Mouse (Mus musculus) splenic B cell, adult 2 months (primary cell): ENCODE results near the gene Fdx1.

Source experiments
- DNase-seq: peaks from one replicate; pipeline ENCODE4 v3.0.0-alpha.2; 2011; ENCODE audit warnings: low read depth, low spot score
- H3K27me3 ChIP-seq: 2 replicates; pipeline ENCODE4 v1.6.1; 2012; ENCODE audit warnings: mild to moderate bottlenecking, low read length, moderate library complexity, mixed read lengths; ENCODE audit not compliant: control insufficient read depth, poor library complexity, insufficient read depth, severe bottlenecking
- H3K36me3 ChIP-seq: 2 replicates; pipeline ENCODE4 v1.6.1; 2012; ENCODE audit warnings: mild to moderate bottlenecking, low read length, moderate library complexity, mixed read lengths; ENCODE audit not compliant: control insufficient read depth, poor library complexity, insufficient read depth, severe bottlenecking

The Fdx1 gene

GRCm38 (mm10) chr9:51979301-51979700 lies 15.9 kb upstream of the Fdx1 start:
- no peaks in the 10 kb centered on the region for H3K36me3 ChIP-seq
- no peaks in the 10 kb centered on the region for H3K27me3 ChIP-seq
- no peak for DNase-seq

DNA sequence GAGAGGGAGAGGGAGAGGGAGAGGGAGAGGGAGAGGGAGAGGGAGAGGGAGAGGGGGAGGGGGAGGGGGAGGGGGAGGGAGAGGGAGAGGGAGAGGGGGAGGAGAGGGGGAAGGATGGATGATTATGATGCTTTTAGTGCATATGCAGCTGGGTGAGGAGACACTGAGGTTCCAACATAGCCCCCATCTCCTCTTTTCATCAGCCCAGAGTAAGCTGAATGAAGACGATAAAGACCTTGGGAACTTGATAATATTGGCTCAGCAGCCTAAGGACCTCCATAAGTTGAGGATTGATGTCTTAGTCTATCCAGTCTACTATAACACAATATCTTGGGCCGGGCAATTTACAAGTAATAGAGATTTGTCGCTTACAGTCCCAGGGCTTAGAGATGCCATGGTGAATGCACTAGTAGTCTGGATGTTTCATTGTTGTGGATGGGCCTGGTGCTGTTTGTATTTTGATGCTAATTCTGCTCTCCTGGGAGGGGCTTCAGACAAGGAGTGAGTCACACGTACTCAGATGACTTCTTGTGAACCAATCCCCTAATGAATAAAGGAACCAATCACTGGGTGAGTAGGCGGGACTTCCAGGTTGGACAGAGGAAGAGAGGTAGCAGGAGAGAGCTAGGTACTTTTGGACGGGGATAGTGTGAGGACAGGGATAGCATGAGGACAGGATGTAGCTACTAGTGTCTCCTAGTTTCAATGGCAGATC lies 15.3 kb upstream of the Fdx1 start:
- H3K36me3 ChIP-seq, result no peaks in the 10 kb centered on the region
- no peak for DNase-seq

DNA sequence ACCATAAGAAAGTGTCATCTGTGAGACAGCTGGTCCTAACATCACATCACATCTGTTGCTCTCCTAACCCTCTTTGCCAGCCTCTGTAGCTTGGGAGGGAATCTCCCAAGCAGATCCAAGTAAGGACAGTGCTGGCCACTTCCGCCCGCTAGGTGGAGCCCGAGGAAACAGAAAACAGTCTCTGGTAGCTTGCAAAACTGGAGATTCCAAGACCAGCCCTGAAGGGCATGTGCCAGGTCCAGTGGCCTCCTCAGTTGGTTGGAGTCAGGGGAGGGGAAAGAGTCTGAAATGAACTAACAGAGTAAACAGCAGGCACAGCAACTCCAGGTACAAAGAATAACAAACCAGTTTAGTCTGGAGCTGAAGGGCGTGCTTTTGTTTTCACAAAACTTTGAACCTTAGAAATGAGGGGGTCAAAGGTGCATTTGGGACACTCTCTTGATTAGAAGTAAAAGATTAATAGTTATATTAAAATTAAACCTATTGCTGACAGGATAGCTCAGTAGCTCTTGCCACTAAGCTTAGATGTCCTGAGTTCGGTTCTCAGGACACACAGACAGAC lies 14.2 kb upstream of the Fdx1 start:
- Histone ChIP-seq H3K36me3 (no peaks in the 10 kb centered on the region), H3K27me3 (no peaks in the 10 kb centered on the region)
- peak; percentile 73 for DNase-seq

More for the DNA sequence above, 15.3 kb upstream of the Fdx1 start:
- no peaks in the 10 kb centered on the region for H3K27me3 ChIP-seq

GRCm38 (mm10) chr9:51974871-51975270 lies 11.5 kb upstream of the Fdx1 start:
- Histone ChIP-seq H3K36me3 (no peaks in the 10 kb centered on the region), H3K27me3 (no peaks in the 10 kb centered on the region)
- DNase-seq, result no peak

DNA sequence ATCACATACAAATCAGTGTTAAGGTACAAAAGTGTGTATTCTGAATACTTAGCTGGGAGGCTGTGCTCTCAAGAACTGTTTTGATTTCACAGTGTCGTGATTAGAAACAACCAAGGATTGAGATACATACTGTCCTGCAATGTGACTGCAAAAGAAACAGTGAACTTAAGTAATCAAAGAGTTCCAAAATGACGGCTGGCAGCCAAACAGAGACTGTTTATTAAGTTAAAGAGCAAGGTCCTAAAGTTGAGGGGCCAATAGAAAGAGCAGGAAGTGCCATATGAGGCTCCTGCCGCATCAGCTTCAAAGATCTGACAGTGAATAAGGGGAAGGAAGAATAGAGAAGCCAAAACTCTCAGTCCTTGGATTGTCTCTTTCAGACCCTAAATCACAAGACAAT lies 10.5 kb upstream of the Fdx1 start:
- DNase-seq, result no peak
- Histone ChIP-seq H3K36me3 (no peaks in the 10 kb centered on the region), H3K27me3 (no peaks in the 10 kb centered on the region)

GRCm38 (mm10) chr9:51966373-51966772 lies 3.0 kb upstream of the Fdx1 start:
- Histone ChIP-seq H3K36me3 (no peaks in the 10 kb centered on the region), H3K27me3 (no peaks in the 10 kb centered on the region)
- peak; percentile 50 for DNase-seq

GRCm38 (mm10) chr9:51964110-51964509 lies 754 bp upstream of the Fdx1 start:
- Histone ChIP-seq H3K36me3 (no peaks in the 10 kb centered on the region), H3K27me3 (no peaks in the 10 kb centered on the region)
- no peak for DNase-seq

DNA sequence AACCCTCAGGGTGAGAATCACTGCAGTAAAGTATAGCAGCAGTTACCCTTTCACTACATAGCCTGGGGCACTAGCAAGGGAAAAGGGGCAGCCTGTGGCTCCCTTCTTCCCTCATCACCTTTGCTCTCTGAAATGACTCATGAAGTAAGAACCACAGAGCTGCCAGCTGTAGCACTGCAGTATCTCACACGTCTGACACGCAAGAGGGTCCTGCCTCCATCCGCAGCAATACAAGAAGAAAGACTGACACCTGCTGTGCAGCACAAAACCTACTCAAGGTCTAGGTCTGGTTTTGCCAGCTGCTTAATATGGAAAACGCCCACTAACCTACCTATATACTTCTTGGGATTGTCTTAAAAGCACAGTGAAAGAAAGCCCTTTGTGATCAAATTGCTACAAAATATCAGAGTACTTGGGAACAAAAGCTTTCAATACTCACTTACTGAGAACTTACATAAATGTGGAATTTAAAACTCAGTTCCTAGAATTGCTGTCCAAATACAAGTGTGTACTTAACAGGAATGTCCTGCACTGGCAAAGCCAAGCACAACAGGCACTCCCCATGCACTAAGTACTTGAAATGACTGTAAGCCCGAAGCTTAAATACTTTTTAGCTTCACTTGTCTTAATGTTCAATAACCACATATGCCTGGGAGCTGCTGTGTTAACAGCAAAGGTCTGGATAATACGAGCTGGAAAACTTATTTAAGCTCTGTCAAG lies 2.0 kb downstream of the Fdx1 start:
- Histone ChIP-seq H3K36me3 (no peaks in the 10 kb centered on the region), H3K27me3 (no peaks in the 10 kb centered on the region)
- no peak for DNase-seq

DNA sequence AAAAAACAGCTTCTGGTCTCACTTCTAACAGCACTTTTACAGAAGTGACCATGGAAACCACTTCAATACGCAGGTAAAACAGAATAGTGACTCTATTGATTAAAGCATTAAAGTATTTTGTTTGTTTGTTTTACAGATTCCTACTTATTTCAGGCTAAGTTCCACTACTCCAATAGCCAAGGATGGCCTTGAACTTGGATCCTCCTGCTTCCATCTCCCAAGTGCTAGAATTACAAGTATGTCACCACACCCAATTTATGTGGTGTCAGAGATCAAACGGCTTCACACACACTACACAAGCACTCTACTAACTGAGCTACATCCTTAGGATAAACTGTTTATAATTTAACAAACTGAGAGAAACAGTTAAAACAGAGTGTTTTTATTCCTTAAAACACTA lies 3.0 kb downstream of the Fdx1 start:
- Histone ChIP-seq H3K36me3 (no peaks in the 10 kb centered on the region), H3K27me3 (no peaks in the 10 kb centered on the region)
- DNase-seq, result no peak

DNA sequence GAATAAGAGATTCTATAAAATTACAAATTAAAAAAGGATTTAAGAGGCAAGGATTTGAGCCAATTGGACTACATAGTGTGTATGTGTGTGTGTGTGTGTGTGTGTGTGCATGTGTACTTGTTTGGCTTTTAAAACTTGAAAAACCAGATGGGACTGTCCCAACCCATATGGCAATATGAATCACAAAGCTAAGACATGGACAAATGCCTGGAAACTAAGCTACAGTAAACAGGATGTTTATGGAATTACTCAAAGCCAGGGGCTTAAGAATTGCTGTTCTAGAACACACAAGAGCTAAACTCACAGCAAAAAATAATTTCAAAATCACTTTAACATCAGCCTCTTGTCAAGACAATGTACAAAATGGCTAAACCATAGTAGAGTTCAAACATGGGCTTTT lies 4.4 kb downstream of the Fdx1 start:
- H3K36me3 ChIP-seq, result no peaks in the 10 kb centered on the region
- no peaks in the 10 kb centered on the region for H3K27me3 ChIP-seq
- no peak for DNase-seq

DNA sequence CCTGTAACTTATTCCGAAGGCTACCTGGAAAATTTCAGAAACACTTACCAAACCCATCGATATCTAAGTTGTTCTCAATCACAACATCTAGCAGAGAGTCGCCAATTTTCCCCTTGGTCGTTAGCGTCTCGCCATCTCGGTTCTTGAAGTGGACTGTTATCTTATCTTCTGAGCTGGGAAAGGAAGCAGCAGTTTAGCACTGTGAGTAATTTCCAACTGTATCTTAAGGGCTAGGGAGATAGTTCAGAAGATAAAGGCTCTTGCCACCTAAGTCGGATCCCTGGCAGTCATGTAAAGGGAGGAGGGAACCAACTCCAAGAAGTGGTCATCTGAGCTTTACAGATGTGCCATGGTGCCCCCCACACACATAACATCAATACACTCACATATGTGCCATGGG lies 6.3 kb downstream of the Fdx1 start:
- 0 out of 2 replicates have a peak, but pooled peaks cover 2% of the 10 kb centered on the region for H3K36me3 ChIP-seq
- DNase-seq, result no peak
- no peaks in the 10 kb centered on the region for H3K27me3 ChIP-seq

DNA sequence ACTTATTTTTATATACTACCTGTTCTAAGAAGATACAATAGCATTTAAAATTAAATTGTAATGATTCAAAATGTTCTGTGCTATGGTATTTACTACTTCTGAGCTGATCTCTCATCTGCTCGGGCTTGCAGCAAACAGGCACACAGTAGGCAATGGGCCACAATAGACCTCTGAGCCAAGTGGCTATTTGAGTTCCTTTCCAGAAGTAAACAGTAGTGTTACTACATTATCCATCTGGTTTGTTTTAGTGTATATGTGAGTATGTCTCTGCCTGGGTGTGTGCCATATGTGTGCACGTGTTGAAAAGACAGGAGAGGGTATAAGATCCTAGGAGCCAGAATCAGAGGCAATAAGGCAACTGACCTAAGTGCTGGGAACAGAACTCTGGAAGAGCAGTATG lies 6.9 kb downstream of the Fdx1 start:
- Histone ChIP-seq H3K36me3 (0 out of 2 replicates have a peak, but pooled peaks cover 2% of the 10 kb centered on the region), H3K27me3 (no peaks in the 10 kb centered on the region)
- no peak for DNase-seq

DNA sequence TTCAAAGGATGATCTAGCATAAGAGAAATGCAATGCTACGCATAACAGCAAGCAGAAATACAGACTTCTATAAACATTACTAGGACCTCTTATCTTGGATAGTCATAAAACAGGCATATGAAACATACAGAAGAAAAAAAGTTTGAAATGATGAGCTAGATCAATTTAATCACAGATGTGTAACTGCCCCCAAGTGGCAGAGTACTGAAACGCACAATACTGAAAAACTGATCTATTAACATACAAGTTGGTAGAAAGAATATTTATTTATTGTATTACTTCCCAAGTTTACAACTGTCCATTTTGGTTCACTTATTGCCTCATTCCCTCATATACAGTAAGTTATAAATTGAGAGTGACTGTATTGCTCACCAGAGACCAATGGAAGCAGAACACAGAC lies 12.0 kb downstream of the Fdx1 start:
- 0 out of 2 replicates have a peak, but pooled peaks cover 2% of the 10 kb centered on the region for H3K36me3 ChIP-seq
- DNase-seq, result peak; percentile 4

GRCm38 (mm10) chr9:51950667-51951066 lies 12.7 kb downstream of the Fdx1 start:
- Histone ChIP-seq H3K27me3 (no peaks in the 10 kb centered on the region), H3K36me3 (0 out of 2 replicates have a peak, but pooled peaks cover 2% of the 10 kb centered on the region)
- no peak for DNase-seq

More for the DNA sequence above, 12.0 kb downstream of the Fdx1 start:
- H3K27me3 ChIP-seq, result no peaks in the 10 kb centered on the region

- Histone ChIP-seq H3K36me3 (0 out of 2 replicates have a peak, but pooled peaks cover 2% of the 10 kb centered on the region), H3K27me3 (no peaks in the 10 kb centered on the region)
- DNase-seq, result no peak
These were observed 13.1 kb downstream of the Fdx1 start for GRCm38 (mm10) chr9:51950225-51950624.
